Mouse (Mus musculus) CD4-positive, CD25-positive, alpha-beta regulatory T cell, adult 4 months (primary cell): ENCODE data around the gene Tns4. TPM values are rescaled to one million over a fixed set of nuclear protein-coding genes. Genes with fewer than 3 reads are reported as not detected.
A peak's percentile ranks its signal among the peaks of the same experiment; 100 is the strongest.

Experiments used
- ATAC-seq: one replicate; pipeline ENCODE4 v1.8.0; 2017
- polyA plus RNA-seq, 2 experiments: library from polyadenylated mRNA; unstranded; fragments of 100-300 nt; shearing (Covaris generic); gene quantifications; one replicate each; pipeline ENCODE4 v1.2.1; 2017

Gene Tns4
- polyA plus RNA-seq, 2 experiments from 2014 or later, result 0.35 TPM; not detected in 1

DNA sequence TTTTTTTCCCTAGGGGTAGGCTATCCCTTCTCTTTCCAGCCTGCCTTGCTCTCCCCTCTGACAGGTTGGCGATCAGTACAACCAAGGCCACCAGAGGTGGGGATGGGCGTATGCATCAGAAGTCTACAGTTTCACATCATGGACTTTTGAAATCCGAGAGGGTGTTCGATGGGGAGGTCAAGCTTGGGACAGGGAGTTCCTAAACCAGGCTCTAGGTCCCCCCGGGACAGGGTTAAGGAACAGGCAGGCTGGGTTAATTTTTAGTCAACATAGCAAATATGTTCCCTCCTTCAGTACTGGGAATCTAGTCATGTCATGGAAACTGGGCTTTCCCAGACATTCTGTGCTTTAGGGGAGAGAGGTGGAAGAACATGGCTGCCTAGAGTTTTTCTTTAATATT, 44.8 kb downstream of the Tns4 start:
- ATAC-seq, result no peak

DNA sequence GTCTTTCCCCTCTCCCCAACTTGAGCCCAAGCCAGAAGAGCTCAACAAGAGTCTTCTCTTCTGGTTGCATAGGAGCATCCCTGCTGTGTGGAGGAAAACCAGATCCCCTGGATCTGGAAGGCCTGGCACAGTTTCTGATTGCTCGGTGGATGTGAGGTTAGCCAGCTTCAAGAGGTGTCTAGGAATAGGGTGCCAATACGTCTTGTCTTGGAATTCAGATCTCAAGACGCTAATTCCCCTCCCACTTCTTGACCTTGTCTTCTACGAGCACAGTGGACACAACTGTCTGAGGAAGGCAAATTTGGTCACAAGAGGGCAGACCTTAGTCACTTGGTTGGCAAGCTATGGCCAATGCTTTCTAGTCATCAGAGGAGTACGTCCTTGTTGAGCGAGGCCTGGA, 45.5 kb downstream of the Tns4 start:
- ATAC-seq, result no peak

DNA sequence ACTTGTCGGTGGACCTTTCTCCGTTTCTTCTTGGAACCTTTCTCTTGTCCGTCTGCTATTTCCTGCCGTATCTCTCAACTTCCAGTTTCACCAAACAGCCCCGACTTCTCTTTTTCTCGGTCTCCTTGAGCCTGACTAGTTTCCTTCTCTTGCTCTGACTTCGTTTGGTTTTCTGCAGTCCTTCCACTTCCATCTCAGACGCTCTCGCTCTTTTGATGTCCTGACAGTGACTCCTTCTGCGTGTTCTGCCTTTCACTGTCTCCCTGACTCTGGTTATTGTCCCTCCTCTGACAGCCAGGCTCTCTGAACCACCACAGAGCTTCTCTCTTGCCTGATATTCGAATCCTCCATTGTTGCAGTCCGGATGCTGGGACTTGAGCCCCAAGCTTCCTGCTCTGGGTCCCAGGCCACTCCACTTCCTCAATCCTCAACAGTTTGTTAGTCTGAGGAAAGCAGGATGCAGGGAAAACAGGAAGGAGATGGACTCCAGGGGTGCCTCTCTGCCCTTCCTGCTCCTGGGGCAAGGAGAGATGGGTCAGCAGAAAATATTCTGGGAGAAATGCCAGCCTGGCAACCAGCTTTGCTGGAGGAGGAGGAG, 46.2 kb downstream of the Tns4 start:
- ATAC-seq, result peak; percentile 44

DNA sequence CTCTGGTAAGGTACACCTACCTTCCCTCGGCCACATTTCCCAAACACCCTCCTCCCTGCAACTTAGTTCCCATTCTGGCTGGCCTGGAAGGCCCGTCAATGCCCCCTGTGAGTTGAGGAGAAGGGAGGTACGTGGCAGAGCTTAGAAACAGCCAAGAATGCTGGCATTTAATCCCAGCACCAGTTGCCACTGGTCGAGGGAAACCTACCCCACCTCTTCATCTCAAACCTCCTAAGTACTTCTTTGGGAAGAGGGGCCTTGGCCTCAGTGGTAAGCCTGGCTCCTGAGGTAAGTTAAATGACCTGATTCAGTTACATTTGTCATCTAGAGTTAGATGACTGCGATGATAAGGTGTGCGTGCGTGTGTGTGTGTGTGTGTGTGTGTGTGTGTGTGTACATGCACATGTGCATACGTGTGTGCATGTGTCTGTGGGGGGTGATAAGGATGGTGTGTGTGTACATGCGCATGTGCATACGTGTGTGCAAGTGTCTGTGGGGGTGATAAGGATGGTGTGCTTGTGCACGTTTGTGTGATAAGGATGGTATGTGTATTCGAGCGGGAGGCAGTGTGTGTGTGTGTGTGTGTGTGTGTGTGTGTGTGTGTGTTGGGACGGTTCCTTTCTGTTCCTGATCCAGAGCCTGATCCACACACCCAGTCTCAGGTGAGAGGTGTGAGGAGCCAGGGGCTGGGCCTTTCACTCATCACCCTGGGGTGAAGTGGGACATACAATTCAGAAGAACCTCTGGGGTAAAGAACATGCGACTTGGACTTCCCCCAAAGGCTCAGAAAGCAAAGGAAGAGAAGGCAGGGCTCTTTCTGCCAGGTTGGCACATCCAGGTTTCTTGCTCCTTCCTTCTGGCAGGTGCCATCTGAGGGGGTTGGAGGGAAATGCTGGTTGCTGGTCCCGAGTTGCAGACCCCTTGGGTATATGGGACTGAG, 47.0 kb downstream of the Tns4 start:
- peak; percentile 18 for ATAC-seq

DNA sequence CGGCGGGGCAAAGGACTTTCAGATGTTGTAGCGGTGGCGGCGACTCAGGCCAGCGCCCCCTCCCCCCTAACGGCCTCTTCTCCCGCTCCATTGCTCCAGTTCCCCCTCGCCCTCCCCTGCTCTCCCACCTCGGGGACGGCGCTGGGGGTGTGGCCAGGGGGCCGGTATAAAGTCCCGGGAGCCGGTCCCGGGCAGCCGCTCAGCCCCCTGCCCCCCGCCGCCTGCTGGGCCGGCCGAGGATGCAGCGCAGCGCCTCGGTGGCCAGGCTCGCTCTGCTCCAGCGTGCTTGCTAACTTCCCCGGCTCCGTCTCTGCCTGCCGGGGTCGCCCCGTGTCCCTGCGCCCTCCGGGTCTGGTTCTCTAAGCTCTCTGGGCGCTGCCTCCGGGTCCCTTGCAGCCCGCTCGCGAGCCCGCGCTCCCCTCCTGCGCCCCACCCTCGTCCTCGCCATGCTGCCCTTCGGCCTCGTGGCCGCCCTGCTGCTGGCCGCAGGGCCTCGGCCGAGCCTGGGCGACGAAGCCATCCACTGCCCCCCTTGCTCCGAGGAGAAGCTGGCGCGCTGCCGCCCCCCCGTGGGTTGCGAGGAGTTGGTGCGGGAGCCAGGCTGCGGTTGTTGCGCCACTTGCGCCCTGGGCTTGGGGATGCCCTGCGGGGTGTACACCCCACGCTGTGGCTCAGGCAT, 47.9 kb downstream of the Tns4 start, which contains the start of gene Igfbp4:
Gene Igfbp4, plus strand, starts transcription at position 194 of the 679 bp plus-strand sequence.
- peak; percentile 25 for ATAC-seq

DNA sequence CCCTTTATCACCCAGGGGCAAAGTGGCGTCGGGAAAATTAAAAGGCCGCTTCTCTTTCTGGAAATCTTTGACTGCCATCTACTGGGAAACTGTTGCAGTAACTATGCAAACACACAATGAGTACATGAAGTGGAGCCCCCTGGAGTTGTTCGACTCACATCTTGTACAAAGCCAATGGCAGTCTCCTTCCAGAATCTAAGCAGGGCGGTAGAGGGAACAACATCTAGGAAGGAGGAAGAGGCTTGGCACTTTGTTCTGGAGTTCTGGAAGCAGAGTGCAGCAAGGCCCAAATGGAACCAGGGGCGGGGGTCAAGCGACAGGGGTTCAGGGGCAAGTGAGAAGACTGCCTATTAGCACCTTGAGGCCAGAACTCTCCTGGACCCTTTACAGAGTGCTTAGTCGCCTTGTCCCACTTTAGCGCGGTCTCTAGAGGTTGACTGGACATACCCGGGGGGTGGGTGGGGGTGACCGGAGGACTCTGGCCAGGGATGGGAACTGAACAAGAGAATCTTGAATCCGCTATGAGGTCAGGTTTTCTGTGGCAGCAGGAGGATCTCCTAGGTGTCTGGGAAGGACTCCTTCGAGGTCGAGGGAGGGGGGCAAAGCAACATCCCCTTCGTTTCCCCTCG, 48.6 kb downstream of the Tns4 start:
- ATAC-seq, result no peak

DNA sequence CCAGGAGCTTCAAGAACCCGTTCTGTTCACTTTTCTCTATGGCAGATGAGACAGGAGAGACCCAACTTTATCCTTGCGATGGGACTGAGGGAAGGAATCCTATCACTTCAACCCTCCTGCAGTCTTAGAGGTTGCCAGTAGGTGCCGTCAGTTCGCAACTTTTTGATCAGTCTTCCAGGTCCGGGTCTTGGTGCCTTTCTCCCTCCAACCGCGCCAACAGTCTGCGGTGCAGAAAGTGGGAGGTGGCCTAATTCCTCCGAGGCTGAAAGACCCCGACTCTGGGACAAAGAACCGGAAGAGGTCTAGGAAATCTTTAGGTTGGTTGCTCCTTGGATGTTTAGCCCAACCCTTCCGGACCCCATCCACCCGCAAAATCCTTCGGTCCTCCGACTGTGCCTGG, 49.3 kb downstream of the Tns4 start:
- ATAC-seq, result peak; percentile 80

DNA sequence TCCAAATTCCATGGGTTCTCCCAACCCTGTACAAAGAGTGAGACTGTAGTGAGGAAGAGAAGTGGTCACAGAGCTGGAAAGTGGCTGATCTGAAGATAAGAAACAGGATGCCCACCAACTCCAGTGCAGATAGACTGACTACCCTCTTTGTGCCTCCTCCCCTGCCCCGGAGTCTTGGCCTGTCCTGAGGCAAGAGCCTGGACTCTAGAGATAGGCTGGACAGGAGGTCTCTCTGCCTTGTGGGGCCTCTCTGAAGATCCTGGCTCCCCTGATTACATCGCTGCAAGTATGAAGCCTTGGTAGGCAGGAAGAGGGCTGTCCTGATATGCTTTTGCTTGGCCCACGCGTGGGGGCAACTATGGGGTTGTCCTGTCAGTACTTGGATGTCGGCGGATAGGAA, 52.9 kb downstream of the Tns4 start:
- no peak for ATAC-seq

DNA sequence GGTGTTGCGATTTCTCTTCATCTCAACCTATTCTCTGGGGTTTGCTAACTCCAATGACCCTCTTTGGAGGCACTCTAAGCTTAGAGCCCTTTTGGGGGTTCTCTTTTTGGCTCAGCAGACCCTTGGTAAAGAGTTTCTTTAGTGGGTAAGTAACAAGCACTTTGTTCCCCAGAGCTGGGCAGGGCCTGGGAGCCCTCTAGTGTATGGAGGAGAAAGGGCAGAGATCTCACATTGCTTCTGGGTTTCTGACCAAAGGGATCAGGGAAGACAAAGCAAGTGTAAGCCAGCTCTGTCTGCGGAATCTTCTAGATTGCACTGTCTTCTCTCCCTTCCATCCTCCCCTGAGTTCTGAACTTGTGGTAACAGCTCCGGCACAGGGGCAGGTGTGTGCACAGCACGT, 53.8 kb downstream of the Tns4 start:
- ATAC-seq, result no peak

DNA sequence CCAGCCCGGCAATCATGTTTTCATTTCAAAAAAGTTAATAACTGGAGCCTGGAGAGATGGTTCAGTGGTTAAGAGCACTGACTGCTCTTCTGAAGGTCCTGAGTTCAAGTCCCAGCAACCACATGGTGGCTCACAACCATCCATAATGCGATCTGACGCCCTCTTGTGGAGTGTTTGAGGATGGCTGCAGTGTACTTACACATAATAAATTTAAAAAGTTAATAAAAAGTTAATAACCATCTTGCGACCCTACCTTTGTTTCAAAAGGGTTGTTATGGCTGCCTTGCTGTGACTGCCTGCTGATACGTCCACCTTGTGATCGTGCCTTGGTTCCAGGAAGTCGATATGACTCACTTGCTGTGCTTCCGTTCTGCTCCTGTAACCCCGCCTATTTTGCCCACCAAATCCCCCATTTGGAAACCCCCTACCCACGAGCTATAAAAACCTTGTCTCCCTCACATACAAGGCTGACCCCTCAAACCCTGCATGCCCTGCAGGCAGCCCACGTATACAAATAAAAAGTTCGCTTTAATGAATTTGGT, 62.1 kb downstream of the Tns4 start:
- ATAC-seq, result no peak

DNA sequence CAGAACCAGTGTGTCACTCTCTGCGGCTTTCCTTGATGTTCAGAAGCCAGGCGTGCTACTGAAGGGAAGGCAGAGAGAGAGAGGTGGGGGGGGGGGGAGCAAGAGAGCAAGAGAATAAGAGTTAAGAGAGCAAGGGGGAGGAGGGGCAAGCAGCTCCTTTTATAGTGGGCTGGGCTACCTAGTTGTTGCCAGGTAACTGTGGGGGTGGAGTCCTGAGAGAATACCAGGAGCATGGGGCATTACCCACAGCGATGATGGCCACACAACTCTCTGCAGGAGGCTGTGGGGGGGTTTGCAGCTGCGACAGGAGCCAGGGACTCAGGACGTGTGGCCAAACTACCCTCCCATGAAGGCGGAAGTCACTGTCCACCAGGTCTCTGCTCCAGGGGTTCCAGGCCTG, 63.2 kb downstream of the Tns4 start:
- ATAC-seq, result no peak

DNA sequence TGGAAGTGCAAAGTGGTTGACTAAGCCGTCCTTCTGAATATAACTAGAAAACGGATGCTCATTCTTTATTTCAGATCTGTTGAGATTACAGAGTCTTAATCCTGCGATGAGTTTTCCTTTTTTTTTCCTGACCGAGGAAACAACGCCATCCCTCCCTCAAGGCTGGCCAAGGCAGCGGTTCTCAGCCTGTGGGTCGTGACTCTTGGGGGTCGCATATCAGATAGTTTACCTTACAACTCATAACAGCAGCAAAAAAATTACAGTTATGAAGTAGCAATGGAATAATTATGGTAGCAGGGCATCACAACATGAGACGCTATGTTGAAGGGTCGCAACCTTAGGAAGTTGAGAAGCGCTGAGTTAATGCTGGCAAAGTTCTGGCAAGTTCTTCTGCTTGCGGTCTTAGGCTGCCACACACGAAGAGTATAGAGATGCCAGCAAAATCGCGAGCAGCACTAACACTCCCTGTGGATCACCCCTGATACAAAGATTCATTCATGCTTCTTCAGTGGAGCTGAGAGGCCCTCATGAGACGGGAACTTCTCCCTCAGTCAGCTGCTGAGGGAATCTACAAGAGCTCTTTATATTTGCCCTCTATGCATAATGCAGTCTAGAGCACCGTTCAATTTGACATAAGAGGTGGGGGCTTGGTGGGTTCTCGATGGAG, 64.5 kb downstream of the Tns4 start:
- no peak for ATAC-seq

DNA sequence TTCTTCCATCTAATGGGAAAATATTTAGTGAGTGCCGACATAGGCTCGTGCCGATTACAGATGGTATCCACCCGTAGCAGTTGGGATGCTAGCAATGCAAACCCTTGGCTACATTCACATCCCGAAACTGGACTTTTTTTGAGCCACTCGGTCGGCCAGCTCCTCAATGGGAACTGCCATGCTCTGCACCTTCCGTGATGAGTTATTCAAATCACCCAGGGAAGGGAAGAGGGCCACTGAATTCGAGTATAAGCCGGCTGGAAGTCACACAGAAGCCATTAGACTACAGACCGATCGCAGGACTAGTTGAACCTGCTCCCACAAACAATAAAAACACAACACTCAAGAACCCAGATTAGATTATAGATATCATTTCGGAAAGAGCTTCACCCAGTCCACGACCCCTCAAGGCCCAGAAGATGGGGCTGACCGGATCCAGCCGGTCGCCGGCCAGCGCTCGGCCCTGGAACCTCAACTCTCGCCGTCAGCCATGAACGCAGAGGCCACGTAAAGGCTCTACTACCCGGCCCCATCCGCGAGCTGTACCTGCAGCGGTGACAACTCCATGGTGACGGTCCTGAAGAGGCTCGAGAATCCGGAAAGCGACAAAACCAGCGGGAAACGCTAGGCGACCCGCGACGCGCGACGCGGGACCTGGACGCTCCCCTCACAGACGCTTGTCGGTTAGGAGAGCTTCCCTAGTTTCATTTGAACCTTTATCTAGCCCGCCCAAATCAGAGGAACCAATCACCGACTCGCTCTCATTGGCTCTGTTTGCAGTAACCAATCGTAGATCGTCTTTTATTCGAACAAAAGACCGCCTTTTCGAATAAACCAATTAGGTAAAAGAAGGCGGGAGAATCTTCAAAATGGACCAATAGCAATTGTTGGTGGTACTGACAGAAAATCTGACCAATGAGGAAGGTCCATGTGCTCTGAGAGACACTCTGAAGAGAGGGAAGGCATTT, 65.3 kb downstream of the Tns4 start, which contains the start of gene Top2a:
Gene Top2a, minus strand, starts transcription at position 690 of the 968 bp plus-strand sequence.
- ATAC-seq, result peak; percentile 97

DNA sequence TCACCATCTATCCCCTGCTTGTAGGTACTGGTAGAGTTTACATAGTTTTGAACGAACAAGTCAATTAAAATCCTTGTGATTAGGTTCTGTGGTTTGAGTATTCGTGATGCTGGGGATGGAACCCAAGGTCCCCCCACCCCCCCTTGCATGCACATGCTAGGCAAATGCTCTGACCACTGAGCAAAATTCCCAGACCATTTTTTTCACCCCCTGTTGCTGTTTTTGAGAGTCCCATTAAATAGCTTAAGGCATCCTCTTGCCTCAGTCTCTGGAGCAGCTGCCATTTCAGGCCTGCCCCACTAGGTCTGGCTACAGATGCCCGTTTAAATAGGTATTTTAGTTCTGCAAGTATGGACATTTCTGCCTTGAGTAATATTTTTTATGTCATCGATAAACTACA, 66.0 kb downstream of the Tns4 start:
- no peak for ATAC-seq

DNA sequence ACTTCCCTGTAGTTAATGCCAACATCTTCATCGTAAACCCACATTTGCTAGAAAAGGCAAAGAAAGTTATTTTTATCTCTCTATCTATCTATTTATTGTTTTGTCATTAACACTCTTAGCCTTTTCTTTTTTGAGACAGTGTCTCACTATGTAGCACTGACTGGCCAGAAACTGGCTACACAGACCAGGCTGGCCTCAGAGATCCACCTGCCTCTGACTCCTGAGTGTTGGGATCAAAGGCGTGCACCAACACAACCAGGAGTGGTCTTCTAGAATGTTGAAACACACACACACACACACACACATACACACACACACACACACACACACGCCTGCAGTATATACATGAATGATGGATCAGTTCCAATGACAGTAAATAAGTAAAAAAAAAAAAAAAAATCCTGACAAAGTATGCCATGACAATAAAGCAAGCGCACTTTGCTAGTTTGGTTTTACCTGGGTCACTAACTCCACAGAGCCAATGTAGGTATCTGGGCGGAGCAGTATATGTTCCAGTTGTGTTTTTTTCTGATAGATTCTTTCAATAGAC, 66.6 kb downstream of the Tns4 start:
- ATAC-seq, result no peak

DNA sequence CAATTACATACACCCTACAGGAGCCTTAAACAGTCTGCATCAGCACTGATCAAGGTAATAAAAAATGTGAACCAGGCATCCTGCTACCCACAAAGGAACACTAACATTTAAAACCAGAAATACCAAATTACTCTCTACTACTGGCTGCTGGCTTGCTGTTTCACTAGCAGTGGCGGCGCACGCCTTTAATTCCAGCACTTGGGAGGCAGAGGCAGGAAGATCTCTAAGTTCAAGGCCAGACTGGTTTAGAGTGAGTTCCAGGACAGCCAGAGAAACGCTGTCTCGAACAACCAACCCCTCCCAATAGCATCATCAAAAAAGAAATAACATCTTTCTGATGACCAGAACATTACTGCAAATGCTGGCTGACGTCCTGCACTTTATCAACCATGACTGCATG, 69.3 kb downstream of the Tns4 start:
- no peak for ATAC-seq
